Mouse (Mus musculus): ENCODE data around the gene Mrtfa.

GRCm38 (mm10) chr15:80981176-80981575, 209.4 kb downstream of the Mrtfa start:
- TF ChIP-seq CTCF (conservative IDR thresholded peaks at IDR 0.05; ENCODE audit: insufficient read depth, insufficient read length, low read depth, low read length) (no peak), POLR2A (IDR thresholded peaks at IDR 0.05; ENCODE audit: low read depth, low read length) (no peak)
